Mouse (Mus musculus): Measurements from ENCODE around the gene Pde4b. TPM values are rescaled to one million over a fixed set of nuclear protein-coding genes. Genes with fewer than 3 reads are reported as not detected.
A peak's percentile ranks its signal among the peaks of the same experiment; 100 is the strongest.

Gene Pde4b
- total RNA-seq, 2 experiments from 2014 or later = 59.9 to 62.5 TPM

DNA sequence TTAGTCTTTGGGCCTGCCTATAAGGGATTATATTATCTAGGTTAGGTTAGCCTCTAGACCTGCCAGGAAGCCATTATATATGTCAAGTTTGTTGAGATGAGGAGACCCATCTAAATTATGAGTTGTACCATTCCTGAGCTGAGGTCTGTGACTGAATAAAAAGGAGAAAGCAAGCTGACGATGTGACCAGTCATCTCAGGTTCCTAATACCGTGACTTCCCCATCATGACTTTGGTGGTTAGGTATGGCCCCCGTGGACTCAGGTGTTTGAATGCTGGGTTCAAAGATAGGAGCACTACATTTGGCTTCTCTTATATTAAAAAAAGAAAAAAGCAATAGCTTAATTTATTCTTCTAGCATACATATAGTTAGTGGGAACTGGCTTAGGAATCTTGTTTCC is 531.3 kb downstream of the Pde4b start:
- intact Hi-C loops (cut with DNase I) = no loop called here
- Histone ChIP-seq H3K27ac (no peak overlapping the region), H3K4me3 (no peak overlapping the region)
- no peak for DNase-seq
- TF ChIP-seq CTCF (IDR thresholded peaks at IDR 0.05) = no peak

GRCm38 (mm10) chr4:102620179-102620910 is 533.0 kb downstream of the Pde4b start:
- Histone ChIP-seq H3K4me3 (no peak overlapping the region), H3K27ac (no peak overlapping the region)
- TF ChIP-seq CTCF (IDR thresholded peaks at IDR 0.05) = no peak
- intact Hi-C loops (cut with DNase I) = no loop called here
- DNase-seq = no peak

DNA sequence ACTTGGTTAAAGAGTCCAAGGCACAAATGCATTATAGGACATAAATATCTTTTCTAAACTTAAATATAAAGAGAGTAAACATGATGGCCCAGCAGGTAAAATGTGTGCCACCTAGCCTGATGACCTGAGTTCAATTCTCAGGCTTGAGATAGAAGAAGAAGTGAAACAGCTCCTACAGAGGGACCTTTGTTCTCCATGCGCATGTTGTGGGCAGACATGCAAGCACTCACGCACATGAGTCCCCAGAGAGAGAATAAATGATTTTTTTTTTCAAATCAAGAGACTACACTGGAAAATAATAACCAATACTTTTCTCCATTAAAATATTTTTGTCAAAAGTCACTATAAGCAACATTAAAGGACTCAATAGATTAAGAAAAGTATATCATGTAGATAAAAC is 533.8 kb downstream of the Pde4b start:
- intact Hi-C loops (cut with DNase I) = no loop called here
- no peak for TF ChIP-seq CTCF (IDR thresholded peaks at IDR 0.05)

DNA sequence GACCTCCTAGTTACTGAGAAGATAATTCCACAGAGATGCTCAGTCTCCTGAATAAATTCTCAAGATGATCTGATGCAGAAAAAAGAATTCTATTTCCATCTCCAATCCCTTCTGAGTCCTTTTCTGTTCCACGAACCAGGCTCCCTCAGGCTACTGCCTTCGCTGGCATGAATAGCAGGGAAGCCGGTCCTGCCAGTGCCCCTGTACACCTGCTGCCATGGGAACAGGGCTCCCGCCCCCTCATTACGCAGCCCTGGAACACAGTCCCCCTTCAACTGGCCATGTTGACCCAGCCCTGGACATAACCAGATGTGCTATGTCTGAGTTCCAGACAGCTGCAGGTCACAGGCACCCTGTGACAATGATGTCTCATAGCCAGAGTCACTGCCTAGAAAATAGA is 535.6 kb downstream of the Pde4b start:
- no peak overlapping the region for H3K27ac ChIP-seq
- peak; percentile 41 for DNase-seq
- H3K4me3 ChIP-seq = no peak overlapping the region
- intact Hi-C loops (cut with DNase I) = no loop called here
- TF ChIP-seq CTCF (IDR thresholded peaks at IDR 0.05) = no peak

More for the DNA sequence above, 533.8 kb downstream of the Pde4b start:
- Histone ChIP-seq H3K27ac (no peak overlapping the region), H3K4me3 (no peak overlapping the region)
- DNase-seq = no peak

- Histone ChIP-seq H3K4me3 (no peak overlapping the region), H3K27ac (peak overlapping the region; percentile 54)
- TF ChIP-seq CTCF (IDR thresholded peaks at IDR 0.05) = no peak
- peak; percentile 24 for DNase-seq
- intact Hi-C loops (cut with DNase I) = no loop called here
Observed at GRCm38 (mm10) chr4:102623789-102624611, 536.7 kb downstream of the Pde4b start.

- intact Hi-C loops (cut with DNase I) = no loop called here
- no peak for TF ChIP-seq CTCF (IDR thresholded peaks at IDR 0.05)
- Histone ChIP-seq H3K4me3 (no peak overlapping the region), H3K27ac (peak overlapping the region; percentile 56; the same call in 1 of the 2 replicates)
- peak; percentile 35 for DNase-seq
Observed at GRCm38 (mm10) chr4:102624937-102625336, 537.6 kb downstream of the Pde4b start.

DNA sequence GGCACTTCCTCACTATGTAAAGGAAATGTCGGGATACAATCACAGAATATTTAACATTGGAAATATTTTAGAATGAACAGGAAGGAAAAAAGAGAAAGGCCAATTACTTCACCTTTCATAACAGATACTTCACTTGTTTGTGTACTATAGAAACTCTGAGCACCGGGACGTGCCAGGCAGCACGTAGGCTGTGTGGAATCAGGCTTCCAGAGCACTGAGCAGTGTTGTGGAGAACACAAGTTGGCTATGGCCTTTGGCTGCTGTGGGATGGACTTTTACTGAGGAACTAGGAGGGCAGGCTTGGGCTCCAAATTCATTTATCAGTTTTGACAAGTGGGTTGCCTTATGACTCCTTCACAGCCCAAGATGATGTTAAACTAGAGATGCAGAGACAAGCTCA is 540.5 kb downstream of the Pde4b start:
- Histone ChIP-seq H3K4me3 (no peak overlapping the region), H3K27ac (no peak overlapping the region)
- DNase-seq = no peak
- TF ChIP-seq CTCF (IDR thresholded peaks at IDR 0.05) = no peak
- intact Hi-C loops (cut with DNase I) = no loop called here

DNA sequence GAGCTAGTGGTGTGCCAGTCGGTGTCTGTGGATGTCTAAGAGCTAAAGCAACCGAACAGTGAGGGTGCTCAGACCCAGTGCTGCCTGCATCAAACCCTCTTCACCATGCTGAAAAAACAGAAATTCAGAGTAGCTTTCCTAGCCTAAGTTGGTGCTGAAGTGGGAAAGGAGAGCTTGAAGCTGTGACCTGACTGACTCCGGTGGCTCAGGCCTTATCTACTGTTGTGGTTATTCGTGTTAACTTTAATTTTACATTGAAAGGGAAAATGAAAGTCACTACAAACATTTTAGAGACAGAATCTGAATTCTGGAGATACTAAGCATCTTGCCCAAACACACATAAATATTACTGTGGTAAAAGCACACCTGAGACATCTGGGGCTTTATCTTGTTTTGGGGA is 542.3 kb downstream of the Pde4b start:
- Histone ChIP-seq H3K27ac (0 out of 2 replicates have a peak overlapping the region, but pooled peaks have one; percentile 12), H3K4me3 (no peak overlapping the region)
- intact Hi-C loops (cut with DNase I) = no loop called here
- no peak for TF ChIP-seq CTCF (IDR thresholded peaks at IDR 0.05)
- no peak for DNase-seq

- intact Hi-C loops (cut with DNase I) = no loop called here
- DNase-seq = no peak
- Histone ChIP-seq H3K27ac (peak overlapping the region; percentile 35), H3K4me3 (no peak overlapping the region)
- no peak for TF ChIP-seq CTCF (IDR thresholded peaks at IDR 0.05)
Observed at GRCm38 (mm10) chr4:102630261-102630660, 542.9 kb downstream of the Pde4b start.

- no peak overlapping the region for H3K4me3 ChIP-seq
- no peak for TF ChIP-seq CTCF (IDR thresholded peaks at IDR 0.05)
- peak; percentile 37 for DNase-seq
- intact Hi-C loops (cut with DNase I) = no loop called here
- peak overlapping the region; percentile 64 for H3K27ac ChIP-seq
Observed at GRCm38 (mm10) chr4:102631624-102632023, 544.3 kb downstream of the Pde4b start.

- no peak for TF ChIP-seq CTCF (IDR thresholded peaks at IDR 0.05)
- DNase-seq = peak; percentile 43
- Histone ChIP-seq H3K27ac (peak overlapping the region; percentile 36; the same call in 1 of the 2 replicates), H3K4me3 (no peak overlapping the region)
- intact Hi-C loops (cut with DNase I) = no loop called here
Observed at GRCm38 (mm10) chr4:102633241-102633640, 545.9 kb downstream of the Pde4b start.

DNA sequence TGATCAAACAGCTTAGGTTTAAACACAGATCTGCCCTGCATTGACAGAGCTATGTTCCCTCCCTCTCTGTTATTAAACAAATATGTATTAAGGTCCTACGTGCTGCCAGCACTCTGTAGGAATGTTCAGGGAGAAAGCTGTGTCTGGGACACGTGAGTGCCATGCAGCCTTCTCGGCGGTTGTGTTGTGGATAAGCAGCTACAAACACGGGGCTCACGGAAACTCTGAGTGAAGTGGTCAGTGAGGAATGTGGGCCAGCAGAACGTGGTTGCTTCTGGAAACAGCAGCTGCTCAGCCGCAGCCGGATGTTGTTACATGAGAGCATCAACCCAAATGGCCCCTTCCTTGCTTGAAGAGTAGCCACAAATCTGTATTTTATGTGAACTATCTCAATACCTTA is 547.9 kb downstream of the Pde4b start:
- peak; percentile 62 for DNase-seq
- no peak overlapping the region for H3K4me3 ChIP-seq
- intact Hi-C loops (cut with DNase I) = no loop called here
- H3K27ac ChIP-seq = peak overlapping the region; percentile 35; the same call in 1 of the 2 replicates
- no peak for TF ChIP-seq CTCF (IDR thresholded peaks at IDR 0.05)

- no peak for TF ChIP-seq CTCF (IDR thresholded peaks at IDR 0.05)
- intact Hi-C loops (cut with DNase I) = no loop called here
Observed at GRCm38 (mm10) chr4:102635944-102636343, 548.6 kb downstream of the Pde4b start.

More at GRCm38 (mm10) chr4:102635944-102636343, 548.6 kb downstream of the Pde4b start:
- DNase-seq = no peak
- Histone ChIP-seq H3K27ac (no peak overlapping the region), H3K4me3 (no peak overlapping the region)

Measured in gastrocnemius, adult 2 months (tissue).